Mouse (Mus musculus): ENCODE results near the gene Rasal2. TPM values are rescaled to one million over a fixed set of nuclear protein-coding genes. Genes with fewer than 3 reads are reported as not detected.

Gene Rasal2
- total and polyA plus RNA-seq, 3 experiments = 1.5 to 2.6 (median 1.7) TPM

DNA sequence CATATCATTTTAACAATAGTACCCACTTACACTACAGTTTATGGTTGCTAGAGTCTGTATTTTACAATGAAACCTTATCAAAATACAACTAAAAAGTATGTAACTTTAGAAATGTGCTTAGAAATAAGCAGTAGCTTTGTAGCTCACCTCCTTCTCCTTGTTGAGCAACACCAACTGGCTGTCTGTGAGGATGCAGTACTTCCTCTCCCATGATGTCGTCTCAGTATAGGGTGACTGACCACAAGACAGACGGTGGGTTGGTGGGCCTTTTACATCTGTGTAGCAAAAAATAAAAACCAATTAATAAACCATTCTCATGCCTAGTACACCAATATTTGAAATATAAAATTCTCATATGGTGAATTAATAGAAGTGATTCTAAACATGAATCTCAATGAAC is 113.4 kb downstream of the Rasal2 start:
- DNase-seq (ENCODE audit: extremely low read depth) = no peak
- Histone ChIP-seq H3K4me2 (ENCODE audit: insufficient read depth, low read depth, poor library complexity, severe bottlenecking) (no peak overlapping the region), H3K9me3 (replicated peaks; ENCODE audit: low read length) (no peaks in the 10 kb centered on the region), H3K36me3 (replicated peaks in 1 of 2; ENCODE audit: control insufficient read depth in 1 of 2, insufficient read depth in 1 of 2, low read length in 1 of 2) (no peaks in the 10 kb centered on the region), H3K4me3 (replicated peaks in 1 of 3; ENCODE audit: low read depth in 2 of 3, low read length in 2 of 3, poor library complexity in 1 of 3) (no peak overlapping the region), H3K27me3 (replicated peaks) (no peaks in the 10 kb centered on the region), H3K79me2 (replicated peaks; ENCODE audit: control insufficient read depth, extremely low read depth, insufficient read depth, poor library complexity, severe bottlenecking) (no peaks in the 10 kb centered on the region), H3K27ac (ENCODE audit: insufficient read depth, low read depth) (no peak overlapping the region), H3K4me1 (ENCODE audit: control insufficient read depth in 1 of 2, insufficient read depth in 2 of 2) (peaks cover 0 to 5% of the 10 kb centered on the region in 2 experiments; a peak in 1 of 4 replicates), H3K9ac (ENCODE audit: insufficient read depth, low read depth) (no peak overlapping the region)
- in situ Hi-C loops (cut with MboI; ENCODE audit: low pct_ligation_motif_present, low pct_unique_long_range_greater_than_20kb, low sequenced_read_pairs) (loop anchor here (25.0 kb wide), 1 partner anchor 562 kb away; no protein-coding TSS in a partner anchor), dilution Hi-C loops (cut with MboI; ENCODE audit: extremely low pct_ligation_motif_present, extremely low pct_unique_long_range_greater_than_20kb, low sequenced_read_pairs) (no loop called here)
- TF ChIP-seq TBP (conservative IDR thresholded peaks at IDR 0.05; ENCODE audit: low read depth, low read length) (no peak), CHD2 (IDR thresholded peaks at IDR 0.05; ENCODE audit: low read length) (no peak), CTCF (conservative IDR thresholded peaks at IDR 0.05 in 1 of 2, IDR thresholded peaks at IDR 0.05 in 1 of 2; ENCODE audit: low read depth in 2 of 2, low read length in 2 of 2) (no peak), TCF12 (IDR thresholded peaks at IDR 0.05; ENCODE audit: low read depth, low read length) (no peak), GABPA (IDR thresholded peaks at IDR 0.05; ENCODE audit: insufficient replicate concordance, low read depth, low read length) (no peak)

GRCm38 (mm10) chr1:157297137-157297536 is 115.3 kb downstream of the Rasal2 start:
- in situ Hi-C loops (cut with MboI; ENCODE audit: low pct_ligation_motif_present, low pct_unique_long_range_greater_than_20kb, low sequenced_read_pairs) (loop anchor here (25.0 kb wide), 1 partner anchor 560 kb away; no protein-coding TSS in a partner anchor), dilution Hi-C loops (cut with MboI; ENCODE audit: extremely low pct_ligation_motif_present, extremely low pct_unique_long_range_greater_than_20kb, low sequenced_read_pairs) (no loop called here)
- Histone ChIP-seq H3K36me3 (replicated peaks in 1 of 2; ENCODE audit: control insufficient read depth in 1 of 2, insufficient read depth in 1 of 2, low read length in 1 of 2) (no peaks in the 10 kb centered on the region), H3K9me3 (replicated peaks; ENCODE audit: low read length) (no peaks in the 10 kb centered on the region), H3K27ac (ENCODE audit: insufficient read depth, low read depth) (no peak overlapping the region), H3K9ac (ENCODE audit: insufficient read depth, low read depth) (no peak overlapping the region), H3K27me3 (replicated peaks) (no peaks in the 10 kb centered on the region), H3K4me3 (replicated peaks in 1 of 3; ENCODE audit: low read depth in 2 of 3, low read length in 2 of 3, poor library complexity in 1 of 3) (no peak overlapping the region), H3K4me1 (ENCODE audit: control insufficient read depth in 1 of 2, insufficient read depth in 2 of 2) (peaks cover 0 to 5% of the 10 kb centered on the region in 2 experiments; a peak in 1 of 4 replicates), H3K79me2 (replicated peaks; ENCODE audit: control insufficient read depth, extremely low read depth, insufficient read depth, poor library complexity, severe bottlenecking) (no peaks in the 10 kb centered on the region), H3K4me2 (ENCODE audit: insufficient read depth, low read depth, poor library complexity, severe bottlenecking) (no peak overlapping the region)
- DNase-seq (ENCODE audit: extremely low read depth) = no peak
- TF ChIP-seq USF1 (IDR thresholded peaks at IDR 0.05; ENCODE audit: low read depth, low read length) (no peak), TBP (conservative IDR thresholded peaks at IDR 0.05; ENCODE audit: low read depth, low read length) (no peak), CTCF (conservative IDR thresholded peaks at IDR 0.05 in 1 of 2, IDR thresholded peaks at IDR 0.05 in 1 of 2; ENCODE audit: low read depth in 2 of 2, low read length in 2 of 2) (no peak), ZMIZ1 (IDR thresholded peaks at IDR 0.05; ENCODE audit: low read depth, low read length) (no peak), MAFK (IDR thresholded peaks at IDR 0.05; ENCODE audit: insufficient replicate concordance, low read length) (no peak), SMC3 (IDR thresholded peaks at IDR 0.05; ENCODE audit: low read depth, low read length) (no peak), MYC (IDR thresholded peaks at IDR 0.05; ENCODE audit: low read depth, low read length) (no peak), CHD2 (IDR thresholded peaks at IDR 0.05; ENCODE audit: low read length) (no peak), RAD21 (IDR thresholded peaks at IDR 0.05; ENCODE audit: low read depth, low read length) (no peak), TCF12 (IDR thresholded peaks at IDR 0.05; ENCODE audit: low read depth, low read length) (no peak), HCFC1 (IDR thresholded peaks at IDR 0.05; ENCODE audit: low read depth, low read length) (no peak), ELF1 (IDR thresholded peaks at IDR 0.05; ENCODE audit: low read depth, low read length) (no peak), NELFE (IDR thresholded peaks at IDR 0.05; ENCODE audit: low read depth, low read length) (no peak), RCOR1 (conservative IDR thresholded peaks at IDR 0.05; ENCODE audit: low read depth, low read length) (no peak), JUN (IDR thresholded peaks at IDR 0.05; ENCODE audit: insufficient read depth, low read depth, low read length) (no peak), MEF2A (IDR thresholded peaks at IDR 0.05; ENCODE audit: borderline replicate concordance, low read depth, low read length) (no peak), POLR2A (IDR thresholded peaks at IDR 0.05; ENCODE audit: low read depth, low read length) (no peak)

Data from CH12.LX (cell line).